Mouse (Mus musculus) testis, postnatal 14 days (tissue): ENCODE results near the gene Ncam1.

Source experiments
- DNase-seq: peaks from one replicate; pipeline ENCODE4 v3.0.0; 2021; ENCODE audit warnings: low spot score

Gene Ncam1

DNA sequence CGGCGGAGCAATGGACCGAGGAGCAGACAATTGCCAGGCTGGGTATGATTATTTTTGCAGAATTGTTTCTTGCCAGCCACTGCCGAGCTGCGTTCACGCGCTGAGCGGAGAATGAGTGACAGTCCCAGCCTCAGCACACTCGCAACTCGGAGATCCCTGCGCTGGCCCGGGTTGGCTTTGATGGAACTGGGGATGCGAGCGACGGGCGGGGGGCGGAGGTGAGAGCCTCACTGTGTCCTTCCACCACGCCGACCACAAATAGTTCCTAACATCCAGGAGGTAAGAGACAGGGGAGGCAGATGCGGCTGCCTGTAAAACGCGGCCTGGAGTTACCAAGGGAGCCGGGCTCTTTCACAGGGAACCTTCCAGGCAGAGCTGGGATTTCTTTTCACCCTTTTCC is at the start of gene Ncam1:
Ncam1 (minus strand) TSS at position 120 of the 400 bp plus-strand sequence.
- DNase-seq: peak; percentile 86

DNA sequence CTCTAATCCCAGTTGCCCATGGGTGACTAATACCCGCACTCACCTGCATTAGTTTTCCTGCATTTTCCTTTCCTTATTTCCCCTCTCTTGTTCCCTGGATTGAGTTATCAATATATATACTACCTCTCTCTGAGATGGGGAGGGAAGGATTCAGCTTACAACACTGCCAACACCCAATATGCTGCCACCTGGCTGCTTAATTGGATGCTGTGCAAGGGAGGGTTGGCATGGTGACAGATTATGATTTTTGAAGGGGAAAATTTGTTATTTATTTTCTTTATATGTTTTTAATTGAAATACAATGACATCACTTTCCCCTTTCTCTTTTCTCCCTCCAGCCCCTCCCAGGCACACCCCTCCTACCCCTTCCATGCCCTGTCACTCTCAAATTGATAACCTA is 35.3 kb upstream of the Ncam1 start:
- no peak for DNase-seq

DNA sequence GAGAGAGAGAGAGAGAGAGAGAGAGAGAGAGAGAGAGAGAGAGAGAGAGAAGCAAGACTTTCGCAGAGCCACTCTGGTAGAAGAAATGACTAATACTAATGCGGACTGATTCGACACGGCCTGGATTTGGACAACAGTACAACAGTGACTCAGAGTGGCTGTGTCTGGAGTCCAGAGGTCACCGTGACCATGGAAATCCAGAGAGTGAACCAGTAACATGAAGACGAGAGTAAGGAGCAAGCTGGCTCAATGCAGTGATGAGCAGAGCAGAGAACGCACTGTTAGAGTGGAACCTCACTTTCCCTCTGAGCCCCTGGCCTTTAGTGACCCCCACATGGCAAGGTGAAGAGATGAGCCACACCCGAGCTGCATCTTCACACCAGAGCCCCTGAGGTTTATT is 28.9 kb upstream of the Ncam1 start:
- DNase-seq: no peak

DNA sequence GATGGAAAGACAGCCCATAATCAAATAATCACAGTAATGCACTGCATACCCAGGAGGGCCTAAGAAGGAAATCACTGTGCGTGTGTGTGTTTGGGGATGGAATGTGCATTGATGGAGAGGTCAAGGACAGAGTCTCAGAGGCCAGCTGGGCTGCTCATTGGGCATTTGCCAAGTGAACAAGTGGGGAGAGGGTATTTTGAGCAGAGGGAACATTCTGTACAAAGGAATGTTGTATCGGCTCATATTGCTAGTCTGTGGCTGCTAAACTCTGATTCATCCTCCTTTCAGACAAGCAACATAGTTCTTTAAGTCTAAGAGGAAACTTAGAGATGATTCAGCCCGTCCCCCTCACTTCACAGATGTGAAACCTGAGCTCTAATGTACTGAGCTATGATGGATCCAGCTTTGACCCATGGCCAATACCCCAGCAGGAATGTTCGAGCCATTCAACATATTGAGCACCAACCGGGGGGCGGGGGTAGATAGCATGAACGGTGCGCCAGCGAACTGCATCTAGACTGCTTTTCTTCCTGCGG is 17.5 kb upstream of the Ncam1 start:
- peak; percentile 45 for DNase-seq

DNA sequence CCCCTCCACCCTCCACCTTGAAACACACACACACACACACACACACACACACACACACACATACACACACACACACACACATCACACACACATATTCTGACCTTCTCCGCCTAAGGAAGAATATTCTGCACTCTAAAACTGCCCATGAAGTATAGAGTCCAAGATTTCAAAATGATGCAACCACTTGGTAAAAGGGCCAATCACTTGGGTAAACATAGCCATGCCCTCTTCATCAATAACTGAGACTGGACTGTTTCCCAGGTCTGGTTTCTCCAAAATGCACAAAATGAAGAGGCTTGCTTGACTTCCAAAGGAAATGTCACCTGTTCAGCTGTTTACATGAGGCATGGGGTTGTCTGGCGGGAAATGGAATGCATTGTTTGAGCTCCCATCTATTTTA is 15.7 kb upstream of the Ncam1 start:
- DNase-seq: no peak

DNA sequence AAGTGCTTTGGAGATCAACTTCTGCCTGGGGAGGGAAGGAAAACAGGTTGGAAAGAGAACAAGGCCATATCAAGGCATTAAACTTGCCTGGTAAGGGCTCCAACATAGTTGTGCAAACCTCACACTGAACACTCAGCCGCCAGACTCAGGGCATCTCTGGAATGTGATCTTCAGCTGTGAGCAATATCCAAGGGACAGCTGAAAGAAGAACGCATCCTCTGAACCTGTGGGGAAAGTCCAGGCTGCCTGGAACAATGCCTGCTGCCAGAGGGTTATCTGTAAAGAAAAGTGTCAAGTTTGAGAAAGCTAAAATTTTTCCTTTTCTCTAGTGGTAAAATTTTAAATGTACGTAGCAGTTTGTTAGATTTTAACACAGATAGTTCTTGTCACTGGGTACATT is 4.5 kb upstream of the Ncam1 start:
- no peak for DNase-seq

DNA sequence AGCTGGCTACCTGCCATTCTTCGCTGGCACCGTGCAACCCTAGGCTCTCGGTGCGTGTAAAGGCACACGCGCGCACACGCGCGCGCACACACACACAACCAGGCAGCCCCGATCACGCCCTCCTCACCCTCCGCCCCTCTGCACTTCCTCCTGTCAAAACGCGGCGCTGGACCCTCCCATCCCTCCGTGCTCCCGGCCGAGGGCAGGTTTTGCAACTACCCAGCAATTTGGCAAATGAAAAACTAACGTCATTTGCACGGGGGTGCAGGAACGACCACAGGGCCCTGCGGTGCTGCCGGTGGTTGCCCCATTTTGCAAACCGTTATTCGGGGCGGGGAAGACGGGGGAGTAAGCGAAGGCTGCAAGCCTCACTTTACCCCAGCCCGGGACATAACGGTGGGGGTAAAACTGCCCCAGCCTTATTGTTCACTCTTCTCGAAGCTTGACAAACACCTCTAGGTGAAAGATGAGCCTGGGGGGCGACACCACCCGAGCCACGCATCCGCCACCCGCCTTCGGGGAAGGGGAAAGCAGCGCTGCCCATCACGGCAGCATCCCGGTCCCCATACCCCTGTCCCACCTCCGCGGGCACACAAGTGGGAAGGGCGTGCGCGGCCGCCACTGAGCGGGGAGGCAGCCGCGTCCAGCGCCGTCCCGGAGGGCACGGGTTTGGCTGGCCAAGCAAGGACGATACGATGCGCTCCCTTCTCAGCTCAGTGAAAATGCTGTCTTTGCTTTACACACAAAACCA is 729 bp downstream of the Ncam1 start:
- DNase-seq: peak; percentile 26

DNA sequence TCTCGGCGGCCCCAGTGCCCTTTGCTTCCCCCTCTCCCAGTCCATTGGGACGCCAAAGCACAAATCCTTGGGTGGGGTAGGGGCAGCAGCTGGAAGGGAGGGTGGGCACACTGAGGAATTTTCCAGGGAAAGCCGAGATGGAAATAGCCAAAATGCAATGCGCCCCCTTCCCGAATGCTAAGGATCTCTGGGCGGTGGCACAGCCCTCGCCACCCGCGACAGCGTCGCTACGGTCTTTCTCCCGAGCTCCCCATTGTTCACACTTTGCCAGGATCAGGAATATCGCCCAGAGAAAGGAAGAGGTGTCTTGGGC is 1.3 kb downstream of the Ncam1 start:
- DNase-seq: no peak

DNA sequence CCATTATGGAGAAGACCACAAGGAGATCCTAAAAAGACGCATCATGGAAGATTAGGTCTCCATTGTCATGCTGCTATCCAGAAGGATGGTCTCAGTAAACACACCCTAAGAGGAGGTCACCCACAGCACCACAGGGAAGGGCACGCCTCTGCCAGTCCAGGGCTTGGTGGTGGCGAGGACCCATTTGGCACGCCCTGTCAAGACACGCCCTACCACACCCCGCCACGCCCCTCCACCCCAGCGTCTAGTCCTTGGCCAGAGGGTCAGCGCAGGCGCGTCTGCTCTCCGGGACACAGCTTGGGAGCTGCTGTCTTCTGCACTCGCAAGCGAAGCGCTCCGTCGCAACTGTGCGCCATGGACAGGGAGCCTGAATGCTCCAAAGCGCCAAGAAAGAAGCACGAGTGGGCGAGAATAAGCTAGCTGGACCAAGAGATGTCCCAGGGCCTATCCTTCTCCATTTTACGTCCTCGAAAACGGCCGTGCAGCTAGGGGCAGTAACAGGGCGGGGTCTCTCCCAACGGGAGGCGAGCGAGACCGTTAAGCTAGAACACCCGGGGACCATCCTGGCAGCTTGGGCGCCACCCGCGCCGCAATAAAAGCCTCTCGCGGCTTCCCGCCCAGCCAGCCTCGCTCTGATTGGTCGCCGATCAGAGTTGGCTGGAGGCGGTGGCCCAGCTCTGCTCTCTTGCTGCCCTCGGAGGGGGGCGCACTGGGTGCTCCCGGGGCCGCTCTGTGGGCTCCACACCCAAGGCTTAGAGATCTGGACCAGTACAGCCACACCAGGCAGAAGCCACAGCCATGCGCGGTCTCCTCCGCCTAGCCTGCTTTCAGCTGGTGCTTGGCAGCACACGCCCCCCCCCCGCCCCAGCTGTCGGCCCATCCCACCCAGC is 1.9 kb downstream of the Ncam1 start:
- DNase-seq: peak; percentile 34

DNA sequence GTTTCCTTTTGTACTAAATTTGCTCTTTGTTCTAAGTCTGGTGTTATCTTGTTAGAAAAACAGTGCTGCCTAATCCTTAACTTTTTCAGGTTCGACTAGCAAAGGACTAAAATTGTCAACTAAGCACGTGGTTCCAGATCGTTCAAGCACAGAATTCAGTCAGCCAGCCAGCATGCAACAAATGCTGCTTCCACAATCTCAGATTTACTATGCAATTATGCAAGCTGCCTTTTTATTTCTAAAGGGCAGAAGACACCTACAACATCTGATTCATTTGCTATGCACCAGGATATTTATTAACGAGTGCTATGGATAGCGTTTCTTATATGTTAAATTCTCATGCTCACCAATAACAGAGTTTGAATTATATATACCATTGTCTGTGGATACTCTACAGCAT is 2.8 kb downstream of the Ncam1 start:
- DNase-seq: no peak

DNA sequence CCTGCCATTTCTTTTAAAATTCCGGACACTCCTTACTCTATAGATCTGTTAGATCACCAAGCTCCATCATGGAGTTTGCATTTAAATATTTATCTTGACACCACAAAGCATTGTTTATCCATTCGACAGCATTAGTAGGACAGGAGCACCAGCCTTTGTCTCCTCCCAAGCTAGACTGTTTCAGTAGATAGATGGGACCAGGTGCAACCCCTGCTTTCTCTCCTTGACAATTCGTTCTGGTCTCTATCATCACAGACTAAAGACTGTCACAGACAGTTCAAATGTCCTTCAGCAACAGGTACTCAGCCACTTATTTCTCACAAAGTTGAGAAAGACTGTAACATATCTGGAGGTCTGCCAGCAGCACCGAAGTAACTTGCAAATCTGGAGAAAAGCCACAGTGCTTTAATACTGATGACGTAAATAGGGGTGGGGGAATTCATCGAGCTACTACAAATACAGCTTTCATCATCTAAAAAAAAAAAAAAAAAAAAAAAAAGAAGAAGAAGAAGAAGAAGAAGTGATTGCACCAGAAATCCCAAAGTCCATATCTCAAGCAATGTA is 4.7 kb downstream of the Ncam1 start:
- DNase-seq: no peak

DNA sequence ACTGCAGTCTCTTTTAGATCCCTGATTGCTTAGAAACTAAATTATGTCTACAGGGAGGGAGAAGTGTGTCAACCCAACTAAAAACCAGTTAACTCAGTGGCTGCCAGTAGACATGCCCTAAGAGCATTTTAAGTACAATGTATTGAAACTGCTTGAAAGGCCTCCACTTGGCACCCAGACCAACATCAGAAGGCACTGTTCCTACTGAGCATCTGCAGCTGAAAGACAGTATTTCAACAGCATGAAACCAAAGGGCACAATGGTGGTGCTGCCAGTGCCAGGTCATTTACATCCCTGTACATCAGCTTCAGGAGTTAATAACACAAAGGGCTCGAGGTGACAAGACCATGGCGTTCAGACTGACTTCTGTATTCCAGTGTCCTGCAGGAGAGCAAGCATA is 5.5 kb downstream of the Ncam1 start:
- no peak for DNase-seq

DNA sequence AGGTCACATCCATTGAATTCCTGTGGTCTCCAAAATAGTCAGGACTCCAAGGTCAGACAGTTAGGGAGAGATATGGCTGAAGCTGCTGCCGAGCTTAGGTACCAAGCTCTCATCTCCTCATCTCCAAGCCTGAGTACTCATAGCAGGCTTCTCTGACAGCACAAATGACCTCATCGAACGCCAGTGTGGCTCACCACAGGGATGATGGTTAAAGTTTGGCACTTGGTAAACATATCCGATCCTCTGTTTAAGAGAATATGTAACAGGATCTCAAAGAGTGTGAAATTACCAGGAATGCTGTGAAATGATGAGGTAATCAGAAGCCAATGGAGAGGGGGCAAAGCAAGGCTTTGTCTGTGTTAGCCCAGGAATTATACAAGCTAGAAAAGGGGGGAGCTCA is 6.1 kb downstream of the Ncam1 start:
- no peak for DNase-seq

DNA sequence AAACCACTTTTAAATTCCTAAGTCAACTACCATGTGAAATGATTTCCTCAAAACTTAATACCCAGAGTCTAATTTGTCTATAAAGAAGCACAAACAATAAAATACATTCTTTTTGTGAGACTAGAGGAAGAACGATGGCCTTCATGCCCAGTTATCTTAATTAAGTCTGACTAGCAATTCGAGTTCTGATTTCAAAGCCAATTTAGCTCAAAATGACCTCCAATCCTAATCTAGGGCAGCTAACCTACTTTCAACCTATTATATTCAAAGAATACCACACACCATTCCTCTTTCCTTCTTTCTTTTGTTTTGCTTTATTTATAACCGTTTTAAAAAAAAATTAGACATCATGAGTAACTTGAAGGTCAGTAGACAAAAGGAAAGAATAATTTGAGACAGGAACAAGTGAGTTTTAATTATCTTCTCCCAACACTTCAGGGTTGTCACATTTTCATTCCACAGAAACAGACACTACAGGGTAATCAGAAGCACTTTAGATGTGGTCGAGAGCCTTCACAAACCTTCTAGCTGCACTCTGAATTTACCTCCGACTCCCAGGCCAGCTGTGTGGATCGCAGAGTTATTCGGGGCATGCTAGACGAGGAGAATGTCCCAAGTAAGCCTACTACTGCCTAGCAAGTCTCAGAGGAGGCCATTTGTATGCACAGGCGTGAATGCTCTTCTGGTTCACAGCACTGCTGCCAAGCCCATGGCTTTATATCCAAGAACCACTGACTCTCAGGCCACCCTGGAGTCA is 17.5 kb downstream of the Ncam1 start:
- no peak for DNase-seq

DNA sequence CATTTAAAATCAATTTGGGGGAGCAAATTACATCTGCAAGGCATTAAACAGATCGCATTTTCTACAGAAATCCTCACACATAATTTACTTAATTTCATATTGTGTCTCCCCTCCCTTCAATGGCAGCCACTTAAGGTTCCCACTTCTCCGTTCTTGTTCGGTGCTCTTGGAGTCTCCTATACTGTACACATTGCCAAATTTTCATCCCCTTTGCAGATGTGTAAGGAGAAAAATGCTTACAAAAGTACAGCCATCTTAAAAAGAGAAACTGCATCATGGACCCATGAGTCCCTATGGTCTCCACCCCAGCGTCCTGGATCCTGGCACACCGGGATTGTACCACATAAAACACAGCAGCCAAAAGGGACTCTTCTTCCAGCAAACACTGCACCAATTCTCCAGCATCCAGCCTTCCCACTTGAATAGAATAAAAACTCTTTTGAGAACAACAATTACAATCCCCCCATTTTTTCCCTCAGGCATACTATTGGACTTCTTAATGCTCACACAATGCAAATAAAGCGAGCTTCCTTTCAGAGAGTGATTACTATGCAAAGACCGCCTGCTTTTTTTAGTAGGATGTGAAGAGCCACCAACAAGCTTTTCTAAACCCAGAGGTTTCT is 21.6 kb downstream of the Ncam1 start:
- DNase-seq: no peak

DNA sequence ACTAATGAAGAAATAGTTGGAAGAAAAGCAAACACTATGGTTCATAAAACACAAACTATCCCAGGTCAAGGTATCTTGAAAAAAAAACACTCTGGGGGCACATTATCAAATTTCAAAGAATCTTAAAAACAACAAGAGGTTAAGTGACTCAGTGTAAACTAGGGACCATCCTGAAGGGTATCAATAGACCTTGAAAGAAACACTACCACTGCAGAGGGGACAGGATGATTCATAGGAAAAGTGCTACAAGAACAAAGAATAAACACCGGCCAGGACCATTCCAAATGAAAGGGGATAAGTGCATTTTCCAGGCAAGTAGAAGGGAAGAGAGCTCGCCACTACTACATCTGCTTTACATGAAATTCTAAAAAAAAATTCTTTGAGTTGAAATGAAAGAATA is 32.1 kb downstream of the Ncam1 start:
- no peak for DNase-seq

DNA sequence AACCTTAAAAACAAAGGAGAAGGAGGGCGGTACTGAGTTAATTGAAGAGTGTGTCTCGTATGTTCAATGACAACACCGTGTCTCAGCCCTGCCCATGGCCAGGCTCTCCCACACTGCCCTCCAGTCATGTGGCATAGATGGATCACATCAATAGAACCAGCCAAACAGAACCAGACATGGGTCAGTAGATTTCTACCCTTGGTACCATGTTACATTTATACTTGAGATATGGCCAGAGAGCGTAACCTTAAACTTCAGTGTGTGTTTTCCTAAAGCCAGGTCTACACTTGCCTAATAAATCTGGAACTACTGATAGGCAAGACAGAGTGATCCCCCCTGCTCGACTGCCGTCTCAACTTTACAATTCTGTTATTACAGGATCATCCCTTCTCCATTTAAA is 38.2 kb downstream of the Ncam1 start:
- no peak for DNase-seq

DNA sequence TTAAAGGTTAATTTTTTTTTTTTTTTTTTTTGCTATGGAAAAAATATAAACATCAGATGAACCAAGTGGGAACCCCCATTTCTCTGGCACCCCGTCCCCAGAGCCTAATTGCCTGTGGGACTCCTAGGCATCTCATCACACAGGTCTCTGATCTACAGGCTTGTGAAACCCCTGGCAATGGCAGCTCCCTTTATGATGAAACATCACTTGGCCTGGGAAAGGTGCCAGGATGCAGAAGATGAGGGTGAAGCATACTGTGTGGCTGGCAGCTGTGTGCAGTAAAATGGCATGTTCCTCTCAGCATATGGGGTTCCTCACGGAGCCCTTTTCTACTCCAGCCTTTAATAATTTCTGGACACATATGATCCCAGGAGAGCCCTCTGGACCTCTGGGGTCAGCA is 40.3 kb downstream of the Ncam1 start:
- DNase-seq: no peak

DNA sequence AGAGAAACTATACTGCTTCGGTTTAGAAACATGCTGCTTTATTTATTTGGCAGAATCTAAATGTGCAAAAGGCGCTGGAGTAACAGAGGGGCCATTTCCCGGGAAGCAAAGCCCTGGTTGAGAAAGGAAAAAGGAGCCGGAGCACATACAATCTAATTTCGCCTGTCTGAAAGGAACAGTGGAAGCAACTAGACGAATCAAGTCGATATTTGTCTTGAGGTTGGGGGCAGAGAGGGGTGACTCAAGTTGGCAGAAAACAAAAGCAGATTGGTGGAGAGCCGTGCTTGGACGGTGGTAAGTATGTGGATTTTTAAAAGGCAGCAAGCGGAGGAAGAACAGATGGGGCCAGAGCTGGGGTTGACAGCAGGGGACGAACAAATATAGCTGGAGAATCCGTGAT is 40.7 kb downstream of the Ncam1 start:
- DNase-seq: no peak

DNA sequence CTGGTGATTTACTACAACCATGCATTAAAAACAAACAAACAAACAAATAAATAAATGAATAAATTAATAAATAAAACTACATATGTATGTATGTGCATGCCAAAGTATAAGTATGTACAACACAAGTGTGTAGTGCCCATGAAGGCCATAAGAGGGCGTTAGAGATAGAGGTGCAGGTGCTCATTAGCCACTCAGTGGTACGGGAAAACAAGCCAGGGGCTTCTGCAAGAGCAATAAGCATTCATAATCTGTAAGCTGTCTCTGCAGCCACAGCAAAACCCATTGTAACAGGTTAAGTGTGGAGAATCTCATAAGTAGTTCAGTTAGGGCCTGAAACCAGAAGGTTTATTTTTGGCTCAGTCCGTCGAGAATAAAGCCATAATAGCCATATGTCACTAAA is 41.1 kb downstream of the Ncam1 start:
- no peak for DNase-seq

DNA sequence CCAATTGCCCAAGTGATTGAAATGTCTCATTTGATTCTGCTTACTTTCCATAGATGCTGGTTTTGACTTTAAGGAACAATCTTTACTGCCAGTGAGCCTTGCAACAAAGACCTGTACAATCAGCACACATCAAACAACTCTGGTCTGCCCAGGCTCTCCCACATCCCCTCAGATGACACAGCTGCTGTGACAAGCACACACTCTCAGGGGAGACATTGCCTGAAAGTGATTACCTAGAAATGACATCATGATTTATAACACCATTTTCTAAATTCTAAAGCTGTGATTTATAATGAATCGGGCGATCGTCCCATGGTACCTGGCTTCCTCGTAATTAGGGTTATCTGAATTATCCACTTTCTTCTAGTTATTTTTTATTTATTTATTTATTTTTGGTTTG is 42.0 kb downstream of the Ncam1 start:
- no peak for DNase-seq

DNA sequence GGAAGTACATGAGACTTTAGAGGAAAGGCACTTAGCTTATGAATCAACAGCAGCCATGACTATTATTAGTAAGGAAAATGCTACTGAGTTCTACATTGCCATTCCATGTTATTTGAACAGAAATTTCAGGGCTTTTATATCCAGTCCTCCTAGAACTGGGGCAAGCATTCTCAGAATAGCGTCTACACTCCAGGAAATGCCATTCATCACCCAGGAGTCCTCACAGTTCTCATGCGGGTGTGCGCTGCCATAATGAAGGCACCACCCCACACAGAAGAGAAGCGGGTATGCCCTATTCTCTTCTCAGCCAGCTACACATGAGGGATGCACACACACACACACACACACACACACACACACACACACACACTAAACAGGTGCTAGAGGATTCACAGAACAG is 43.5 kb downstream of the Ncam1 start:
- DNase-seq: no peak
